Mouse (Mus musculus) embryonic facial prominence, embryonic 15.5 days (tissue): ENCODE results near the gene Atg9b. TPM values are rescaled to one million over a fixed set of nuclear protein-coding genes. Genes with fewer than 3 reads are reported as not detected.

Source experiments
- polyA plus RNA-seq: library from polyadenylated mRNA; unstranded; fragments of >200 nt; fragmentation: Nextera tagmentation; extraction: Ambion mirVana; gene quantifications from 2 replicates; pipeline ENCODE4 v1.2.1, GENCODE M21; 2015

The Atg9b gene
- polyA plus RNA-seq, 1 experiment from 2014 or later: 3.9 TPM

Other genes with a start within 250 kb of the Atg9b start
- gene Nupl2, start 227.2 kb downstream of the Atg9b start, polyA plus RNA-seq: 13.3 and 15.7 TPM in 2 replicates
- 4.8 and 5.1 TPM in 2 replicates for gene Kcnh2, start 40.5 kb downstream of the Atg9b start, polyA plus RNA-seq
- gene Nos3, start 27.3 kb downstream of the Atg9b start, polyA plus RNA-seq: 6.5 and 6.9 TPM in 2 replicates
- gene Abcb8, start 1.5 kb upstream of the Atg9b start, polyA plus RNA-seq: 40.7 and 47.0 TPM in 2 replicates
- gene Asic3, start 21.2 kb upstream of the Atg9b start, polyA plus RNA-seq: 0.95 and 1.6 TPM in 2 replicates
- 52.9 and 54.1 TPM in 2 replicates for gene Cdk5, start 31.4 kb upstream of the Atg9b start, polyA plus RNA-seq
- gene Slc4a2, start 31.7 kb upstream of the Atg9b start, polyA plus RNA-seq: 37.6 and 38.9 TPM in 2 replicates
- 123 and 135 TPM in 2 replicates for gene Fastk, start 53.1 kb upstream of the Atg9b start, polyA plus RNA-seq
- gene Tmub1, start 55.7 kb upstream of the Atg9b start, polyA plus RNA-seq: 20.5 and 21.4 TPM in 2 replicates
- 45.0 and 49.9 TPM in 2 replicates for gene Agap3, start 60.0 kb upstream of the Atg9b start, polyA plus RNA-seq
- gene Gbx1, start 135.1 kb upstream of the Atg9b start, polyA plus RNA-seq: 0.07 TPM in 1 of 2 replicates, not detected in the other
- gene Asb10, start 148.8 kb upstream of the Atg9b start, polyA plus RNA-seq: 1.1 and 1.2 TPM in 2 replicates
- 0.07 TPM in 1 of 2 replicates, not detected in the other for gene 4931409K22Rik, start 164.7 kb upstream of the Atg9b start, polyA plus RNA-seq
- 93.7 and 100 TPM in 2 replicates for gene Abcf2, start 185.3 kb upstream of the Atg9b start, polyA plus RNA-seq
- gene Chpf2, start 194.6 kb upstream of the Atg9b start, polyA plus RNA-seq: 30.3 and 33.1 TPM in 2 replicates
- gene Smarcd3, start 232.3 kb upstream of the Atg9b start, polyA plus RNA-seq: 39.7 and 42.4 TPM in 2 replicates